Mouse (Mus musculus): ENCODE data around the gene Ttll9. TPM values are rescaled to one million over a fixed set of nuclear protein-coding genes. Genes with fewer than 3 reads are reported as not detected.
A peak's percentile ranks its signal among the peaks of the same experiment; 100 is the strongest.

Gene Ttll9
- total and polyA plus RNA-seq, 2 experiments from 2014 or later = 0.05 TPM; not detected in 1

DNA sequence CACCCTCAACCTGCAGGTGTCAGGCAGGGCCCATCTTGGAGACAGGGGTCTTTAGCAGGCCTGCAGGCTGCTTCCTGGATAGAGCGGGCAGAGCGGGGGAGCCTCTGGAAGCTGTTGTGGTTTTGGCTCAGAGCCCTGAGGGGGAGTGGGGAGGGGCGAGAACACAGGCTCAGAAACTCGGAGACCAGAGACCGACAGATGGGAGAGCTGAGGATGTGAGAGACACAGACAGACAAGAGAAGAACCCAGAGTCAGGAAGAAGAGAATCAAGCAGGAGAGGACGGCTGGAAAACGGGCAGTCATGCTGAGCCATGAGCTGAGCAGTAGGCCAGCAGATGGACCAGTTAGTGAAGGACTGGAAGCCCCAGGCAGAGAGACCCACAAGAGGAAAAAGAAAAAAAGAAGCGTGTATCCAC lies 83.6 kb downstream of the Ttll9 start:
- WGBS = 18% methylated on average over 8 of the region's 8 CpGs
- no peaks in the 10 kb centered on the region for H3K4me1 ChIP-seq (ENCODE audit: control insufficient read depth, insufficient read depth)
- no peak overlapping the region for H3K27ac ChIP-seq (ENCODE audit: low read depth)
- H3K9ac ChIP-seq (replicated peaks; ENCODE audit: low read depth, low read length) = no peak overlapping the region
- H3K4me3 ChIP-seq (ENCODE audit: low read depth, low read length) = no peak overlapping the region
- TF ChIP-seq EP300 (IDR thresholded peaks at IDR 0.05; ENCODE audit: low read depth) = no peak
- no peak for TF ChIP-seq CTCF (IDR thresholded peaks at IDR 0.05; ENCODE audit: low read depth)
- no peaks in the 10 kb centered on the region for H3K36me3 ChIP-seq (replicated peaks; ENCODE audit: control insufficient read depth, insufficient read depth, low read length)
- H3K4me2 ChIP-seq (ENCODE audit: low read depth, low read length) = no peak overlapping the region
- H3K9me3 ChIP-seq (replicated peaks; ENCODE audit: control insufficient read depth, low read length) = no peaks in the 10 kb centered on the region
- H3K27me3 ChIP-seq (ENCODE audit: control insufficient read depth, insufficient read depth, low read length) = peaks cover 4% of the 10 kb centered on the region; the same call in 1 of the 2 replicates
- DNase-seq (ENCODE audit: low spot score) (no peak), ATAC-seq (ENCODE audit: insufficient read depth, low read depth) (no peak)

- no peaks in the 10 kb centered on the region for H3K9me3 ChIP-seq (replicated peaks; ENCODE audit: control insufficient read depth, low read length)
- no peak overlapping the region for H3K4me2 ChIP-seq (ENCODE audit: low read depth, low read length)
- ATAC-seq (ENCODE audit: insufficient read depth, low read depth) = peak; percentile 36; the same call in 1 of the 2 replicates
- H3K27me3 ChIP-seq (ENCODE audit: control insufficient read depth, insufficient read depth, low read length) = peaks cover 18% of the 10 kb centered on the region
- H3K9ac ChIP-seq (replicated peaks; ENCODE audit: low read depth, low read length) = no peak overlapping the region
- peak; percentile 81 for TF ChIP-seq CTCF (IDR thresholded peaks at IDR 0.05; ENCODE audit: low read depth)
- TF ChIP-seq EP300 (IDR thresholded peaks at IDR 0.05; ENCODE audit: low read depth) = no peak
- no peak overlapping the region for H3K4me3 ChIP-seq (ENCODE audit: low read depth, low read length)
- peak; percentile 52 for DNase-seq (ENCODE audit: low spot score)
- no peak overlapping the region for H3K27ac ChIP-seq (ENCODE audit: low read depth)
- no peaks in the 10 kb centered on the region for H3K36me3 ChIP-seq (replicated peaks; ENCODE audit: control insufficient read depth, insufficient read depth, low read length)
- WGBS = 32% methylated on average over 17 of the region's 17 CpGs
- no peaks in the 10 kb centered on the region for H3K4me1 ChIP-seq (ENCODE audit: control insufficient read depth, insufficient read depth)
These were observed 85.7 kb downstream of the Ttll9 start for GRCm38 (mm10) chr2:153047828-153048465.

DNA sequence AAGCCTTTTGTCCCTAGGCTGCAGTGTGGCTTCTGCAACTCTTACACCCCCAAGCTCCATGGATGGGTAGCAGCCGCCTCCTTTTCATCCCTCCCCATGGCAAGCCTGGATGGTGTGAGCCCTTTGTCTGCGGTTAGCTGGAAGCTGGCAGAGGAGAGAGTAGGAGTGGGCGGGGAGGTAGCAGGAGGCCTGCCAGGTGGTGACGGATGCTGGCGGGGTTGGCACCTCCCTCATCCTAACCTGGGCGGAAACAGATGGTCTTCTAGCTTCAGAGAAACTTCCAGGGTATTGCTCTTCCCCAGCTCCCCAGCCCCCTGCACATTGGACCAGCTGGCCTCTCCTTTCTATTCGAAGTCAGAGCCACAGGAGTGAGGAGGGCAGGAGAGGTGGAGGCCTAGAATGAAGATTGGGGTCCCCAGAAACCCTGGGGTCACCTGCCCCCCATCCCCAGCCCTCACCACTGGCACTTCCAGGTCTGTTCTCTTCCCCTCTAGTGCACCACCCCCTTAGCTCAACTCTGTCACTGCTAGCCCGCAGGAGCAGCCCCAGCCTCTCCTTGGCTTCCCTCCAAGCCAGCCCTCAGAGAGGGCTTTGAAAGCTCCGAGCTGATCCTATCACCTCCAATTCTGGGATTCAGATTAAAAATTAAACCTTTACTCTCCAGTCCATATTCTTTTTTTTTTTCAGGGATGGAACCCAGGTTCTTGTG lies 87.2 kb downstream of the Ttll9 start:
- Histone ChIP-seq H3K27me3 (ENCODE audit: control insufficient read depth, insufficient read depth, low read length) (peaks cover 24% of the 10 kb centered on the region), H3K27ac (ENCODE audit: low read depth) (no peak overlapping the region), H3K4me1 (ENCODE audit: control insufficient read depth, insufficient read depth) (no peaks in the 10 kb centered on the region), H3K4me2 (ENCODE audit: low read depth, low read length) (no peak overlapping the region), H3K9me3 (replicated peaks; ENCODE audit: control insufficient read depth, low read length) (no peaks in the 10 kb centered on the region), H3K9ac (replicated peaks; ENCODE audit: low read depth, low read length) (no peak overlapping the region), H3K36me3 (replicated peaks; ENCODE audit: control insufficient read depth, insufficient read depth, low read length) (no peaks in the 10 kb centered on the region), H3K4me3 (ENCODE audit: low read depth, low read length) (no peak overlapping the region)
- ATAC-seq (ENCODE audit: insufficient read depth, low read depth) (no peak), DNase-seq (ENCODE audit: low spot score) (no peak)
- no peak for TF ChIP-seq EP300 (IDR thresholded peaks at IDR 0.05; ENCODE audit: low read depth)
- no peak for TF ChIP-seq CTCF (IDR thresholded peaks at IDR 0.05; ENCODE audit: low read depth)
- 17% methylated on average over 9 of the region's 9 CpGs for WGBS

- no peak overlapping the region for H3K4me3 ChIP-seq (ENCODE audit: low read depth, low read length)
- no peaks in the 10 kb centered on the region for H3K4me1 ChIP-seq (ENCODE audit: control insufficient read depth, insufficient read depth)
- H3K9ac ChIP-seq (replicated peaks; ENCODE audit: low read depth, low read length) = no peak overlapping the region
- H3K27ac ChIP-seq (ENCODE audit: low read depth) = no peak overlapping the region
- H3K27me3 ChIP-seq (ENCODE audit: control insufficient read depth, insufficient read depth, low read length) = peaks cover 27% of the 10 kb centered on the region
- no peak overlapping the region for H3K4me2 ChIP-seq (ENCODE audit: low read depth, low read length)
- no peak for DNase-seq (ENCODE audit: low spot score)
- no peak for ATAC-seq (ENCODE audit: insufficient read depth, low read depth)
- TF ChIP-seq CTCF (IDR thresholded peaks at IDR 0.05; ENCODE audit: low read depth) (no peak), EP300 (IDR thresholded peaks at IDR 0.05; ENCODE audit: low read depth) (no peak)
- no peaks in the 10 kb centered on the region for H3K36me3 ChIP-seq (replicated peaks; ENCODE audit: control insufficient read depth, insufficient read depth, low read length)
- WGBS = 76% methylated on average over 4 of the region's 4 CpGs
- no peaks in the 10 kb centered on the region for H3K9me3 ChIP-seq (replicated peaks; ENCODE audit: control insufficient read depth, low read length)
These were observed 87.7 kb downstream of the Ttll9 start for GRCm38 (mm10) chr2:153049997-153050358.

GRCm38 (mm10) chr2:153051095-153051494 lies 88.8 kb downstream of the Ttll9 start:
- WGBS = 70% methylated on average over 6 of the region's 6 CpGs
- no peaks in the 10 kb centered on the region for H3K36me3 ChIP-seq (replicated peaks; ENCODE audit: control insufficient read depth, insufficient read depth, low read length)
- peaks cover 29% of the 10 kb centered on the region for H3K27me3 ChIP-seq (ENCODE audit: control insufficient read depth, insufficient read depth, low read length)
- H3K9ac ChIP-seq (replicated peaks; ENCODE audit: low read depth, low read length) = no peak overlapping the region
- no peak overlapping the region for H3K27ac ChIP-seq (ENCODE audit: low read depth)
- ATAC-seq (ENCODE audit: insufficient read depth, low read depth) = no peak
- TF ChIP-seq EP300 (IDR thresholded peaks at IDR 0.05; ENCODE audit: low read depth) = no peak
- no peak for TF ChIP-seq CTCF (IDR thresholded peaks at IDR 0.05; ENCODE audit: low read depth)
- H3K9me3 ChIP-seq (replicated peaks; ENCODE audit: control insufficient read depth, low read length) = no peaks in the 10 kb centered on the region
- H3K4me1 ChIP-seq (ENCODE audit: control insufficient read depth, insufficient read depth) = no peaks in the 10 kb centered on the region
- no peak overlapping the region for H3K4me2 ChIP-seq (ENCODE audit: low read depth, low read length)
- H3K4me3 ChIP-seq (ENCODE audit: low read depth, low read length) = no peak overlapping the region
- DNase-seq (ENCODE audit: low spot score) = no peak
